Mouse (Mus musculus): ENCODE data around the gene Ebf1. TPM values are rescaled to one million over a fixed set of nuclear protein-coding genes. Genes with fewer than 3 reads are reported as not detected.
A peak's percentile ranks its signal among the peaks of the same experiment; 100 is the strongest.

Ebf1 gene
- polyA plus RNA-seq, 1 experiment from 2014 or later = 113 TPM

GRCm38 (mm10) chr11:44795767-44796166, 178.7 kb downstream of the Ebf1 start:
- ATAC-seq (ENCODE audit: insufficient read depth, low FRiP score, low TSS enrichment) (no peak), DNase-seq (ENCODE audit: low spot score) (no peak)
- H3K27ac ChIP-seq (ENCODE audit: low read depth, low read length) = no peak overlapping the region
- H3K9ac ChIP-seq (ENCODE audit: low read length) = no peak overlapping the region
- peaks cover 18% of the 10 kb centered on the region for H3K4me1 ChIP-seq (ENCODE audit: control insufficient read depth, insufficient read depth, low read length)
- 87% methylated on average over 3 of the region's 3 CpGs for WGBS
- H3K27me3 ChIP-seq (ENCODE audit: control insufficient read depth, insufficient read depth, low read length) = no peaks in the 10 kb centered on the region
- no peak overlapping the region for H3K4me3 ChIP-seq (ENCODE audit: low read depth, low read length)
- H3K36me3 ChIP-seq (ENCODE audit: control insufficient read depth, insufficient read depth, low read length) = no peaks in the 10 kb centered on the region
- no peak overlapping the region for H3K4me2 ChIP-seq (ENCODE audit: low read depth)
- no peaks in the 10 kb centered on the region for H3K9me3 ChIP-seq (ENCODE audit: control insufficient read depth, low read length)

GRCm38 (mm10) chr11:44798270-44798669, 181.2 kb downstream of the Ebf1 start:
- no peaks in the 10 kb centered on the region for H3K9me3 ChIP-seq (ENCODE audit: control insufficient read depth, low read length)
- H3K4me3 ChIP-seq (ENCODE audit: low read depth, low read length) = no peak overlapping the region
- no peak overlapping the region for H3K4me2 ChIP-seq (ENCODE audit: low read depth)
- no peak overlapping the region for H3K9ac ChIP-seq (ENCODE audit: low read length)
- peaks cover 14% of the 10 kb centered on the region for H3K4me1 ChIP-seq (ENCODE audit: control insufficient read depth, insufficient read depth, low read length)
- no peaks in the 10 kb centered on the region for H3K27me3 ChIP-seq (ENCODE audit: control insufficient read depth, insufficient read depth, low read length)
- 29% methylated on average over 3 of the region's 3 CpGs for WGBS
- ATAC-seq (ENCODE audit: insufficient read depth, low FRiP score, low TSS enrichment) (no peak), DNase-seq (ENCODE audit: low spot score) (no peak)
- no peak overlapping the region for H3K27ac ChIP-seq (ENCODE audit: low read depth, low read length)
- no peaks in the 10 kb centered on the region for H3K36me3 ChIP-seq (ENCODE audit: control insufficient read depth, insufficient read depth, low read length)

GRCm38 (mm10) chr11:44804046-44804445, 186.9 kb downstream of the Ebf1 start:
- 77% methylated on average over 7 of the region's 7 CpGs for WGBS
- H3K27ac ChIP-seq (ENCODE audit: low read depth, low read length) = no peak overlapping the region

GRCm38 (mm10) chr11:44806589-44806988, 189.5 kb downstream of the Ebf1 start:
- 11% methylated on average over 11 of the region's 11 CpGs for WGBS
- ATAC-seq (ENCODE audit: insufficient read depth, low FRiP score, low TSS enrichment) = peak; percentile 73; the same call in 1 of the 2 replicates
- H3K9ac ChIP-seq (ENCODE audit: low read length) = no peak overlapping the region

More at GRCm38 (mm10) chr11:44804046-44804445, 186.9 kb downstream of the Ebf1 start:
- H3K4me2 ChIP-seq (ENCODE audit: low read depth) = no peak overlapping the region
- ATAC-seq (ENCODE audit: insufficient read depth, low FRiP score, low TSS enrichment) (no peak), DNase-seq (ENCODE audit: low spot score) (no peak)
- no peaks in the 10 kb centered on the region for H3K36me3 ChIP-seq (ENCODE audit: control insufficient read depth, insufficient read depth, low read length)
- no peaks in the 10 kb centered on the region for H3K9me3 ChIP-seq (ENCODE audit: control insufficient read depth, low read length)
- peaks cover 20% of the 10 kb centered on the region for H3K4me1 ChIP-seq (ENCODE audit: control insufficient read depth, insufficient read depth, low read length)
- H3K27me3 ChIP-seq (ENCODE audit: control insufficient read depth, insufficient read depth, low read length) = no peaks in the 10 kb centered on the region
- no peak overlapping the region for H3K9ac ChIP-seq (ENCODE audit: low read length)
- no peak overlapping the region for H3K4me3 ChIP-seq (ENCODE audit: low read depth, low read length)

GRCm38 (mm10) chr11:44808855-44809546, 191.9 kb downstream of the Ebf1 start:
- DNase-seq (ENCODE audit: low spot score) (no peak), ATAC-seq (ENCODE audit: insufficient read depth, low FRiP score, low TSS enrichment) (no peak)
- Histone ChIP-seq H3K36me3 (ENCODE audit: control insufficient read depth, insufficient read depth, low read length) (no peaks in the 10 kb centered on the region), H3K9ac (ENCODE audit: low read length) (no peak overlapping the region), H3K9me3 (ENCODE audit: control insufficient read depth, low read length) (no peaks in the 10 kb centered on the region), H3K4me1 (ENCODE audit: control insufficient read depth, insufficient read depth, low read length) (peaks cover 10% of the 10 kb centered on the region), H3K4me3 (ENCODE audit: low read depth, low read length) (no peak overlapping the region), H3K27me3 (ENCODE audit: control insufficient read depth, insufficient read depth, low read length) (no peaks in the 10 kb centered on the region), H3K27ac (ENCODE audit: low read depth, low read length) (no peak overlapping the region), H3K4me2 (ENCODE audit: low read depth) (no peak overlapping the region)
- 80% methylated on average over 4 of the region's 4 CpGs for WGBS

More at GRCm38 (mm10) chr11:44806589-44806988, 189.5 kb downstream of the Ebf1 start:
- no peaks in the 10 kb centered on the region for H3K9me3 ChIP-seq (ENCODE audit: control insufficient read depth, low read length)
- H3K27ac ChIP-seq (ENCODE audit: low read depth, low read length) = peak overlapping the region; percentile 50; the same call in 1 of the 2 replicates
- H3K4me3 ChIP-seq (ENCODE audit: low read depth, low read length) = no peak overlapping the region
- no peak overlapping the region for H3K4me2 ChIP-seq (ENCODE audit: low read depth)
- peaks cover 10% of the 10 kb centered on the region for H3K4me1 ChIP-seq (ENCODE audit: control insufficient read depth, insufficient read depth, low read length)
- peak; percentile 49 for DNase-seq (ENCODE audit: low spot score)
- H3K36me3 ChIP-seq (ENCODE audit: control insufficient read depth, insufficient read depth, low read length) = no peaks in the 10 kb centered on the region
- no peaks in the 10 kb centered on the region for H3K27me3 ChIP-seq (ENCODE audit: control insufficient read depth, insufficient read depth, low read length)

- Histone ChIP-seq H3K9me3 (ENCODE audit: control insufficient read depth, low read length) (no peaks in the 10 kb centered on the region), H3K9ac (ENCODE audit: low read length) (no peak overlapping the region), H3K36me3 (ENCODE audit: control insufficient read depth, insufficient read depth, low read length) (no peaks in the 10 kb centered on the region), H3K27me3 (ENCODE audit: control insufficient read depth, insufficient read depth, low read length) (no peaks in the 10 kb centered on the region), H3K4me1 (ENCODE audit: control insufficient read depth, insufficient read depth, low read length) (peaks cover 7% of the 10 kb centered on the region), H3K4me2 (ENCODE audit: low read depth) (no peak overlapping the region), H3K4me3 (ENCODE audit: low read depth, low read length) (no peak overlapping the region), H3K27ac (ENCODE audit: low read depth, low read length) (no peak overlapping the region)
- ATAC-seq (ENCODE audit: insufficient read depth, low FRiP score, low TSS enrichment) (no peak), DNase-seq (ENCODE audit: low spot score) (no peak)
- 69% methylated on average over 6 of the region's 6 CpGs for WGBS
Observed at GRCm38 (mm10) chr11:44811007-44811406, 193.9 kb downstream of the Ebf1 start.

- Histone ChIP-seq H3K36me3 (ENCODE audit: control insufficient read depth, insufficient read depth, low read length) (no peaks in the 10 kb centered on the region), H3K4me1 (ENCODE audit: control insufficient read depth, insufficient read depth, low read length) (no peaks in the 10 kb centered on the region), H3K4me3 (ENCODE audit: low read depth, low read length) (no peak overlapping the region), H3K27me3 (ENCODE audit: control insufficient read depth, insufficient read depth, low read length) (no peaks in the 10 kb centered on the region), H3K9me3 (ENCODE audit: control insufficient read depth, low read length) (no peaks in the 10 kb centered on the region), H3K4me2 (ENCODE audit: low read depth) (no peak overlapping the region), H3K9ac (ENCODE audit: low read length) (no peak overlapping the region), H3K27ac (ENCODE audit: low read depth, low read length) (no peak overlapping the region)
- WGBS = 91% methylated on average over 5 of the region's 5 CpGs
- DNase-seq (ENCODE audit: low spot score) (no peak), ATAC-seq (ENCODE audit: insufficient read depth, low FRiP score, low TSS enrichment) (no peak)
Observed at GRCm38 (mm10) chr11:44812193-44812746, 195.2 kb downstream of the Ebf1 start.

- Histone ChIP-seq H3K27ac (ENCODE audit: low read depth, low read length) (no peak overlapping the region), H3K4me3 (ENCODE audit: low read depth, low read length) (no peak overlapping the region), H3K27me3 (ENCODE audit: control insufficient read depth, insufficient read depth, low read length) (no peaks in the 10 kb centered on the region), H3K9me3 (ENCODE audit: control insufficient read depth, low read length) (no peaks in the 10 kb centered on the region), H3K4me2 (ENCODE audit: low read depth) (no peak overlapping the region), H3K36me3 (ENCODE audit: control insufficient read depth, insufficient read depth, low read length) (no peaks in the 10 kb centered on the region), H3K4me1 (ENCODE audit: control insufficient read depth, insufficient read depth, low read length) (no peaks in the 10 kb centered on the region), H3K9ac (ENCODE audit: low read length) (no peak overlapping the region)
- DNase-seq (ENCODE audit: low spot score) (no peak), ATAC-seq (ENCODE audit: insufficient read depth, low FRiP score, low TSS enrichment) (no peak)
- 61% methylated on average over 7 of the region's 7 CpGs for WGBS
Observed at GRCm38 (mm10) chr11:44813534-44813933, 196.4 kb downstream of the Ebf1 start.

GRCm38 (mm10) chr11:44814847-44815246, 197.7 kb downstream of the Ebf1 start:
- Histone ChIP-seq H3K9ac (ENCODE audit: low read length) (no peak overlapping the region), H3K27ac (ENCODE audit: low read depth, low read length) (no peak overlapping the region), H3K4me1 (ENCODE audit: control insufficient read depth, insufficient read depth, low read length) (no peaks in the 10 kb centered on the region), H3K27me3 (ENCODE audit: control insufficient read depth, insufficient read depth, low read length) (no peaks in the 10 kb centered on the region), H3K9me3 (ENCODE audit: control insufficient read depth, low read length) (no peaks in the 10 kb centered on the region), H3K4me3 (ENCODE audit: low read depth, low read length) (no peak overlapping the region), H3K4me2 (ENCODE audit: low read depth) (no peak overlapping the region), H3K36me3 (ENCODE audit: control insufficient read depth, insufficient read depth, low read length) (no peaks in the 10 kb centered on the region)
- WGBS = 75% methylated on average over 5 of the region's 5 CpGs
- no peak for DNase-seq (ENCODE audit: low spot score)
- ATAC-seq (ENCODE audit: insufficient read depth, low FRiP score, low TSS enrichment) = no peak
